Mouse (Mus musculus) leukemia stem cell, adult 10-12 weeks (primary cell): ENCODE measurements around the gene Bckdha. TPM values are rescaled to one million over a fixed set of nuclear protein-coding genes. Genes with fewer than 3 reads are reported as not detected.

ENCODE experiments used
- polyA plus RNA-seq: library from polyadenylated mRNA; stranded (reverse); fragments of >175 nt; gene quantifications from 2 replicates; pipeline ENCODE4 v1.2.3, GENCODE M21; 2012; ENCODE audit warnings: low replicate concordance

Bckdha gene
- 18.0 and 23.7 TPM in 2 replicates for polyA plus RNA-seq

GRCm38 (mm10) chr7:25658657-25659472 lies at the start of gene Bckdha, which contains the start of gene Exosc5:
Gene Bckdha (minus strand): TSS chr7:25658981.
Gene Exosc5 (plus strand): TSS chr7:25659164.

GRCm38 (mm10) chr7:25686680-25687531 lies 28.1 kb upstream of the Bckdha start, which contains the start of gene Tgfb1:
Gene Tgfb1 (plus strand): TSS chr7:25687002.

GRCm38 (mm10) chr7:25680514-25681258 lies 21.9 kb upstream of the Bckdha start, which contains the start of gene B9d2:
Gene B9d2 (plus strand): TSS chr7:25680780.

GRCm38 (mm10) chr7:25674719-25675300 lies 16.0 kb upstream of the Bckdha start, which contains the start of gene Tmem91:
Gene Tmem91 (minus strand): TSS chr7:25675166.

GRCm38 (mm10) chr7:25626509-25627430 lies 32.0 kb downstream of the Bckdha start, which contains the start of gene B3gnt8:
Gene B3gnt8 (plus strand): TSS chr7:25626654.

GRCm38 (mm10) chr7:25618865-25619721 lies 39.7 kb downstream of the Bckdha start, which contains the start of gene Dmac2:
Gene Dmac2 (plus strand): TSS chr7:25619414.

GRCm38 (mm10) chr7:25615706-25616011 lies 43.1 kb downstream of the Bckdha start, which contains the start of gene Erich4:
Gene Erich4 (minus strand): TSS chr7:25615892.

Other genes starting within 250 kb of the Bckdha start
- not detected in 2 replicates for gene Cxcl17, start 246.1 kb downstream of the Bckdha start, polyA plus RNA-seq
- gene Ceacam1, start 181.4 kb downstream of the Bckdha start, polyA plus RNA-seq: 1.1 TPM in 2 replicates
- 0.09 TPM in 1 of 2 replicates, not detected in the other for gene Ceacam2, start 119.1 kb downstream of the Bckdha start, polyA plus RNA-seq
- gene Erich4, start 43.1 kb downstream of the Bckdha start, polyA plus RNA-seq: not detected in 2 replicates
- gene Dmac2, start 39.6 kb downstream of the Bckdha start, polyA plus RNA-seq: 19.1 and 28.8 TPM in 2 replicates
- gene B3gnt8, start 32.3 kb downstream of the Bckdha start, polyA plus RNA-seq: 10.3 and 11.6 TPM in 2 replicates
- 261 and 447 TPM in 2 replicates for gene Exosc5, start 183 bp upstream of the Bckdha start, polyA plus RNA-seq
- gene Tmem91, start 16.2 kb upstream of the Bckdha start, polyA plus RNA-seq: 0.64 and 1.3 TPM in 2 replicates
- 53.1 and 60.9 TPM in 2 replicates for gene B9d2, start 21.8 kb upstream of the Bckdha start, polyA plus RNA-seq
- gene Tgfb1, start 28.0 kb upstream of the Bckdha start, polyA plus RNA-seq: 953 and 1,098 TPM in 2 replicates
- gene Ccdc97, start 60.1 kb upstream of the Bckdha start, polyA plus RNA-seq: 123 and 137 TPM in 2 replicates
- 313 and 325 TPM in 2 replicates for gene Hnrnpul1, start 95.8 kb upstream of the Bckdha start, polyA plus RNA-seq
- gene Axl, start 129.7 kb upstream of the Bckdha start, polyA plus RNA-seq: 107 and 138 TPM in 2 replicates
- gene Cyp2s1, start 157.9 kb upstream of the Bckdha start, polyA plus RNA-seq: 0.10 and 0.66 TPM in 2 replicates
- gene Cyp2b10, start 238.6 kb upstream of the Bckdha start, polyA plus RNA-seq: 0.09 TPM in 1 of 2 replicates, not detected in the other